Mouse (Mus musculus): ENCODE measurements at regions not wholly inside any gene's neighbourhood (a gene's known extent, or its start where the extent isn't known, plus 50 kb on each side); places are given as distances from the start of the nearest gene placed in this dataset.

DNA sequence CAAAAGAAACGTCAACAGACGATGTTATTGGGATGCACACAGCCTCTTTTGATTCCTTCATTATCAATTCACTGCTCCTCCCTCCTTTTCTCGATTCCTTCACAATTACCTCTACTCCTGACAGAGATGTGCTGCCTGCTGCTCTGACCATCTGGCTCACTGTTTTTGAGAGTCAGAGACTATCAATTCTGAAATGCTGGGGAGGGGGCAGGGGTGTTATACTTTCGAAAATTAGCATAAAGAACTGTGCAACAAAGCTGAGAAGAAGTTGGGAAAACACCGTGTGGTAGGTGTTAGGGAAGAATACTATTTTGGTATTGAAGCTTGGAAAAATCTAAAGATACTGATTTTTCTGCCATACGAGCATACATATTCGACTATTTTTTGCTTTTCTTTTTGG lies 96.4 kb downstream of the Nedd1 start:
- Histone ChIP-seq H3K4me3 (no peak overlapping the region), H3K4me2 (no peak overlapping the region), H3K36me3 (ENCODE audit: poor library complexity, severe bottlenecking) (no peaks in the 10 kb centered on the region), H3K9me3 (replicated peaks) (no peaks in the 10 kb centered on the region), H3K4me1 (no peaks in the 10 kb centered on the region), H3K9ac (no peak overlapping the region), H3K27ac (no peak overlapping the region), H3K27me3 (no peaks in the 10 kb centered on the region)
- ATAC-seq = no peak
- 67% methylated on average over 7 of the region's 7 CpGs for WGBS

DNA sequence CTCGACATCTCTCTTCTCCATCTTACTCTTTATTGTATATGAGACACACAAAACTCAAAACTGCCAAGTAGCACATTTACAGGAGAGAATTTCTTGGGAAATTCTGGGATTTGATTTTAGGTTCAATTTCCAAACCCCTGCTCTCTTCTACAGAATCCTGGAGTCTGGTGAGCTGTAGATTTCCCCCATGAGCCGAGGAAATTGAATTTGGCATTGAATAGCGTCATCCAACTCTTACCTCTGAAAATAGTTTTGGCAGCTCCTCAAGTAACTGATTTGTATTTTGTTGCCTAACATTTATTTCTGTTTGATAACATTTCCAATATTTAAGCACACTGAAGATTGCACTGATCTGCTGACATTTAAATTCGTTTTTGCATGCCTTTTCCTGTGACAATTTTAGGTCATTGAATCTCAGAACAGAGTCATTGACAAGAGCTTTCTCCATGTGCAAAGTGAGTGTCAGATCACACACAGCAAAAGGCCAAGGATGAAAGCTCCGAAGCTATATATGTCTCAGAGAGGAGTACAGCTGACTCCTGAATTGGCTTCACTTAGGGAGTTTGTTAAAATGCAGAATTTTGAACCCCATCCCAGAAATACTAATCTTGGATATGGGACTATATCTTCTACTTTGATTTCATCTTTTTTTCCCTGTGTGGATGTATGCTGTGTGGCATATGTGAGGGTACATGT lies 106.4 kb downstream of the Nedd1 start:
- H3K9ac ChIP-seq = no peak overlapping the region
- 86% methylated on average over 5 of the region's 5 CpGs for WGBS
- H3K27ac ChIP-seq = no peak overlapping the region
- no peaks in the 10 kb centered on the region for H3K27me3 ChIP-seq
- H3K4me2 ChIP-seq = no peak overlapping the region
- ATAC-seq = no peak
- H3K36me3 ChIP-seq (ENCODE audit: poor library complexity, severe bottlenecking) = no peaks in the 10 kb centered on the region
- H3K9me3 ChIP-seq (replicated peaks) = no peaks in the 10 kb centered on the region
- no peak overlapping the region for H3K4me3 ChIP-seq
- H3K4me1 ChIP-seq = peaks cover 4% of the 10 kb centered on the region; the same call in 1 of the 2 replicates

GRCm38 (mm10) chr10:92614341-92614740 lies 107.9 kb downstream of the Nedd1 start:
- H3K27ac ChIP-seq = no peak overlapping the region
- H3K36me3 ChIP-seq (ENCODE audit: poor library complexity, severe bottlenecking) = no peaks in the 10 kb centered on the region
- WGBS = 25% methylated on average over 6 of the region's 6 CpGs
- H3K4me2 ChIP-seq = no peak overlapping the region
- H3K4me1 ChIP-seq = peaks cover 7% of the 10 kb centered on the region; the same call in 1 of the 2 replicates
- peaks cover under 1% of the 10 kb centered on the region; the same call in 1 of the 2 replicates for H3K27me3 ChIP-seq
- ATAC-seq = no peak
- no peak overlapping the region for H3K9ac ChIP-seq
- no peak overlapping the region for H3K4me3 ChIP-seq
- no peaks in the 10 kb centered on the region for H3K9me3 ChIP-seq (replicated peaks)

GRCm38 (mm10) chr10:92611060-92611459 lies 111.2 kb downstream of the Nedd1 start:
- no peaks in the 10 kb centered on the region for H3K36me3 ChIP-seq (ENCODE audit: poor library complexity, severe bottlenecking)
- WGBS = 51% methylated on average over 3 of the region's 3 CpGs
- no peak for ATAC-seq
- H3K9me3 ChIP-seq (replicated peaks) = no peaks in the 10 kb centered on the region
- H3K27me3 ChIP-seq = peaks cover 21% of the 10 kb centered on the region
- H3K4me2 ChIP-seq = no peak overlapping the region
- no peak overlapping the region for H3K9ac ChIP-seq
- H3K4me3 ChIP-seq = no peak overlapping the region
- no peak overlapping the region for H3K27ac ChIP-seq
- peaks cover 13% of the 10 kb centered on the region for H3K4me1 ChIP-seq

DNA sequence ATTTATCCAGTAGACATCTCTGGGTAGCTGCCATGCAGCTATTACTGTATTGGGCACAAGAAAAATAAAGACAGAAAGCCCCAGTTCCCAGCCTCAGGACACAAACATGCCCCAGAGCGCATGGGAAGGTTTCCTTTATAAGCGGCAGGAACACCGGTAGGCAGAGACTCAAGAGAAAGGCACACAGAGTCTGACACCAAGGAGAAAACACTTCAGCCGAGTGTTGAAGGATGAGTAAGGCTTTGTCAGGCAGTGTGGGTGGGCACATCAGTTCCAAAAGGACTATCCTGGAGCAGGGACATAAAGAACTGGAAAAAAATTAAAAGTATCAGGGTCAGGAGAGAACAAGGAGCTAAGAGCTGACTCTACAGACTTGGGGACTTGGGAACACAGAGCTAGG lies 115.5 kb downstream of the Nedd1 start:
- Histone ChIP-seq H3K36me3 (ENCODE audit: poor library complexity, severe bottlenecking) (no peaks in the 10 kb centered on the region), H3K27me3 (peaks cover 26% of the 10 kb centered on the region), H3K9me3 (replicated peaks) (no peaks in the 10 kb centered on the region), H3K4me2 (no peak overlapping the region), H3K27ac (no peak overlapping the region), H3K4me1 (peaks cover 13% of the 10 kb centered on the region), H3K9ac (no peak overlapping the region), H3K4me3 (no peak overlapping the region)
- no peak for ATAC-seq
- 10% methylated on average over 4 of the region's 4 CpGs for WGBS

DNA sequence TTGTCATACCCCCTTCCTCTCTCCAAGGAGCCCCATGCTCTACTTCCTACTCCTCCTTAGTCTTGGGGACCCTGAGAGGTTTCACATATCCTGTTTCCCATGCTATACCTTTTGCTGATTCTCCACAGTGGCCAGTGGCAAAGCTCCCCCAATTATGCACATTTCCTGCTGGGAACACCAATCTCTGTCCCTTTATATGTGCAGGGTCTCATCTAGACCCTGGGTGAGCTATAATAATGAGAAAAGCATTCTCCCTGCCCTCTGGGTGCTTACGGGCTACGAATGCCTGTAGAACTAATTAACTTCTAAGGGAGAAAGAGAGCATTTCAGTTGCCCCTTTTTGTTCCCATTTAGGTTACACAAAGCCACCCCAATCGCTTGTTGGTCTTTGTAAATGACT lies 116.6 kb downstream of the Nedd1 start:
- 4% methylated on average over 3 of the region's 3 CpGs for WGBS
- no peak for ATAC-seq

GRCm38 (mm10) chr10:92600116-92600515 lies 122.1 kb downstream of the Nedd1 start:
- no peak overlapping the region for H3K4me3 ChIP-seq
- no peak overlapping the region for H3K4me2 ChIP-seq
- WGBS = 57% methylated on average over 4 of the region's 4 CpGs
- H3K4me1 ChIP-seq = peaks cover 6% of the 10 kb centered on the region; the same call in 1 of the 2 replicates
- no peak overlapping the region for H3K9ac ChIP-seq
- peaks cover 7% of the 10 kb centered on the region; the same call in 1 of the 2 replicates for H3K27me3 ChIP-seq
- no peak for ATAC-seq
- H3K36me3 ChIP-seq (ENCODE audit: poor library complexity, severe bottlenecking) = no peaks in the 10 kb centered on the region
- no peaks in the 10 kb centered on the region for H3K9me3 ChIP-seq (replicated peaks)
- H3K27ac ChIP-seq = no peak overlapping the region

More for the DNA sequence above, 116.6 kb downstream of the Nedd1 start:
- Histone ChIP-seq H3K27me3 (peaks cover 29% of the 10 kb centered on the region), H3K4me2 (no peak overlapping the region), H3K4me3 (no peak overlapping the region), H3K9me3 (replicated peaks) (no peaks in the 10 kb centered on the region), H3K36me3 (ENCODE audit: poor library complexity, severe bottlenecking) (no peaks in the 10 kb centered on the region), H3K27ac (no peak overlapping the region), H3K9ac (no peak overlapping the region), H3K4me1 (peaks cover 7% of the 10 kb centered on the region)

- ATAC-seq = no peak
- WGBS = 10% methylated on average over 6 of the region's 6 CpGs
- H3K4me2 ChIP-seq = no peak overlapping the region
Measured at GRCm38 (mm10) chr10:92595496-92596355, 126.5 kb downstream of the Nedd1 start.

DNA sequence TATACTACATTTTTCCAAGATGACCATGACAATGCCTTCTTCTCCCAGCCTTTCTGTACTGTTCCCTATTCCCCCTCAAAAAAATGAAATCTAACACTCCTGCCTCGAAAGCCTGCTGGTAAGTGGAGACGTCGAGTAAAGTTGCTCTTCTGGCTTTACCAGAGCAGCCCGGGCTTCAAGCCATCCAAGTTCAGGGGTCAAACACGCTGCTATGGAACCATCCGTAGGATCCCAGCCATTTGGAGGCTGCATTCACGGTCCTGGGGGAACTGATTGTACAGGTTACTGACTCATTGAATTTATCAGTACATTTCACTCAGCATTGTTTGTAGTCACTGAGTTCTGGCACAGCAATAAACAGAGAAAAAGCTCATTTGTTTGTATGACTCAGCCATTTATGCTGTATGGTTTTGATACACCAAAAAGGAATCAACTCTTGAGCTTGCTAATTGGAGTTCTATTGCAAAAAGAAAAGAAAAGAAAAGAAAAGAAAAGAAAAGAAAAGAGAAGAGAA lies 128.2 kb downstream of the Nedd1 start:
- Histone ChIP-seq H3K36me3 (ENCODE audit: poor library complexity, severe bottlenecking) (no peaks in the 10 kb centered on the region), H3K27me3 (no peaks in the 10 kb centered on the region), H3K27ac (no peak overlapping the region), H3K9ac (no peak overlapping the region), H3K9me3 (replicated peaks) (no peaks in the 10 kb centered on the region), H3K4me2 (no peak overlapping the region), H3K4me3 (no peak overlapping the region), H3K4me1 (peaks cover 6% of the 10 kb centered on the region; the same call in 1 of the 2 replicates)
- 70% methylated on average over 7 of the region's 7 CpGs for WGBS
- ATAC-seq = no peak

More at GRCm38 (mm10) chr10:92595496-92596355, 126.5 kb downstream of the Nedd1 start:
- no peaks in the 10 kb centered on the region for H3K27me3 ChIP-seq
- no peak overlapping the region for H3K27ac ChIP-seq
- H3K36me3 ChIP-seq (ENCODE audit: poor library complexity, severe bottlenecking) = no peaks in the 10 kb centered on the region
- H3K4me1 ChIP-seq = peaks cover 6% of the 10 kb centered on the region; the same call in 1 of the 2 replicates
- no peak overlapping the region for H3K9ac ChIP-seq
- no peak overlapping the region for H3K4me3 ChIP-seq
- H3K9me3 ChIP-seq (replicated peaks) = no peaks in the 10 kb centered on the region

- Histone ChIP-seq H3K4me1 (no peaks in the 10 kb centered on the region), H3K9me3 (replicated peaks) (no peaks in the 10 kb centered on the region), H3K4me3 (no peak overlapping the region), H3K27ac (no peak overlapping the region), H3K36me3 (ENCODE audit: poor library complexity, severe bottlenecking) (no peaks in the 10 kb centered on the region), H3K27me3 (no peaks in the 10 kb centered on the region), H3K4me2 (no peak overlapping the region), H3K9ac (no peak overlapping the region)
- ATAC-seq = no peak
- 90% methylated on average over 2 of the region's 2 CpGs for WGBS
Measured at GRCm38 (mm10) chr10:92578872-92579271, 143.3 kb downstream of the Nedd1 start.

- Histone ChIP-seq H3K36me3 (ENCODE audit: poor library complexity, severe bottlenecking) (no peaks in the 10 kb centered on the region), H3K4me1 (no peaks in the 10 kb centered on the region), H3K4me3 (no peak overlapping the region), H3K9ac (no peak overlapping the region), H3K27ac (no peak overlapping the region), H3K27me3 (no peaks in the 10 kb centered on the region), H3K4me2 (no peak overlapping the region), H3K9me3 (replicated peaks) (no peaks in the 10 kb centered on the region)
- ATAC-seq = no peak
Measured at GRCm38 (mm10) chr10:92570496-92570895, 151.7 kb downstream of the Nedd1 start.

GRCm38 (mm10) chr10:92557463-92557862 lies 164.8 kb downstream of the Nedd1 start:
- Histone ChIP-seq H3K9me3 (replicated peaks) (no peaks in the 10 kb centered on the region), H3K4me2 (peak overlapping the region; percentile 4; the same call in 1 of the 2 replicates), H3K27ac (peak overlapping the region; percentile 85), H3K4me3 (no peak overlapping the region), H3K4me1 (peaks cover 35% of the 10 kb centered on the region), H3K27me3 (peaks cover 3% of the 10 kb centered on the region; the same call in 1 of the 2 replicates), H3K36me3 (ENCODE audit: poor library complexity, severe bottlenecking) (no peaks in the 10 kb centered on the region), H3K9ac (0 out of 2 replicates have a peak overlapping the region, but pooled peaks have one; percentile 12)
- 9% methylated on average over 4 of the region's 4 CpGs for WGBS
- ATAC-seq = no peak

Measured in forebrain, embryonic 13.5 days (tissue).